Comparison of ENCODE assay signal across 9 mouse cellular contexts in genomic region chr4:117885994-117886393, GRCm38 (mm10). TPM values are rescaled to one million over a fixed set of nuclear protein-coding genes. Genes with fewer than 3 reads are reported as not detected.
A peak's percentile ranks its signal among the peaks of the same experiment; 100 is the strongest.
DNase-seq lines count a peak whose midpoint lies in the region; ATAC-seq and TF ChIP-seq lines count a peak whose summit lies in the region.
"Had no signal": no experiment of that assay in that cellular context is flagged by ENCODE, and none has a peak within 500 bp of the region (broad histone marks: within the 10 kb centered on the region; RNA-seq: fewer than 3 reads in every experiment).

No protein-coding gene starts in this region.

- H3K27ac ChIP-seq in gastrocnemius, adult 2 months, result no peak overlapping the region
- no peak overlapping the region for H3K27ac ChIP-seq in forebrain, embryonic 14.5 days (ENCODE audit: low read depth, low read length)
- H3K27ac ChIP-seq in liver, embryonic 15.5 days (replicated peaks), result peak overlapping the region; percentile 91

- DNase-seq in gastrocnemius, adult 2 months, result no peak
- DNase-seq in gastrocnemius, postnatal 14 days, result no peak
- peak; percentile 50 for DNase-seq in 3T3-L1 (ENCODE audit: low read depth, low spot score)
- DNase-seq in forebrain, embryonic 14.5 days (ENCODE audit: low spot score), result no peak
- no peak for DNase-seq in left cerebral cortex, adult 8-10 months (ENCODE audit: low spot score in 2 of 2)
- no peak for DNase-seq in layer of hippocampus, postnatal 14 days (ENCODE audit: low spot score in 2 of 2)
- DNase-seq in right cerebral cortex, postnatal 36 days (ENCODE audit: low spot score in 2 of 2), result no peak

- peaks cover 38% of the 10 kb centered on the region for H3K36me3 ChIP-seq in forebrain, embryonic 14.5 days (ENCODE audit: control insufficient read depth, insufficient read depth, low read length)
- H3K36me3 ChIP-seq in liver, embryonic 15.5 days (replicated peaks), result peaks cover 36% of the 10 kb centered on the region

- peaks cover 22% of the 10 kb centered on the region for H3K4me1 ChIP-seq in forebrain, embryonic 14.5 days (ENCODE audit: control insufficient read depth, insufficient read depth, low read length)
- peaks cover 61% of the 10 kb centered on the region for H3K4me1 ChIP-seq in liver, embryonic 15.5 days (replicated peaks)

- no peaks in the 10 kb centered on the region for H3K27me3 ChIP-seq in forebrain, embryonic 14.5 days (replicated peaks; ENCODE audit: control insufficient read depth, insufficient read depth, low read length)
- peaks cover 38% of the 10 kb centered on the region for H3K27me3 ChIP-seq in liver, embryonic 15.5 days

- TF ChIP-seq CTCF in gastrocnemius, adult 2 months (IDR thresholded peaks at IDR 0.05), result no peak

- intact Hi-C loops in gastrocnemius, adult 2 months (cut with DNase I), result no loop called here
- intact Hi-C loops in gastrocnemius, postnatal 14 days (cut with DNase I; ENCODE audit: low total_unique reads), result no loop called here

- WGBS in forebrain, embryonic 14.5 days, result 81% methylated on average over 9 of the region's 9 CpGs
- WGBS in liver, embryonic 15.5 days (ENCODE audit: insufficient replicate concordance), result 67% methylated on average over 9 of the region's 9 CpGs

- no peaks in the 10 kb centered on the region for H3K9me3 ChIP-seq in forebrain, embryonic 14.5 days (replicated peaks; ENCODE audit: control insufficient read depth, low read length)
- H3K9me3 ChIP-seq in liver, embryonic 15.5 days (replicated peaks), result no peaks in the 10 kb centered on the region

- H3K9ac ChIP-seq in forebrain, embryonic 14.5 days (ENCODE audit: low read length), result peak overlapping the region; percentile 82
- H3K9ac ChIP-seq in liver, embryonic 15.5 days, result peak overlapping the region; percentile 94

- H3K4me2 ChIP-seq in forebrain, embryonic 14.5 days (ENCODE audit: low read length), result peak overlapping the region; percentile 95
- H3K4me2 ChIP-seq in liver, embryonic 15.5 days, result peak overlapping the region; percentile 91

- H3K4me3 ChIP-seq in gastrocnemius, adult 2 months, result peak overlapping the region; percentile 94
- H3K4me3 ChIP-seq in forebrain, embryonic 14.5 days (ENCODE audit: low read depth, low read length), result peak overlapping the region; percentile 89
- H3K4me3 ChIP-seq in liver, embryonic 15.5 days (replicated peaks), result peak overlapping the region; percentile 86

- ATAC-seq in forebrain, embryonic 14.5 days, result no peak
- ATAC-seq in liver, embryonic 15.5 days (ENCODE audit: insufficient read depth), result no peak
- ATAC-seq: CD4-positive, CD25-positive, alpha-beta regulatory T cell, adult 4 months had no signal

RNA-seq across cellular contexts. Expression of gene Atp6v0b, which starts 1.1 kb away (rescaled TPM):
- 10 to 100 TPM; 81.4 to 83.9 TPM for total RNA-seq in gastrocnemius, adult 2 months (2021)
- total RNA-seq in gastrocnemius, postnatal 14 days (2021), result 10 to 100 TPM; 55.4 to 57.6 TPM
- polyA plus RNA-seq in forebrain, embryonic 14.5 days (2014; fragmentation: Nextera tagmentation; extraction: Ambion mirVana), result 483 and 520 TPM in 2 replicates
- polyA plus RNA-seq in liver, embryonic 15.5 days (2015; fragmentation: Nextera tagmentation; extraction: Ambion mirVana), result 168 and 195 TPM in 2 replicates
- 100 to 1,000 TPM; 386 to 441 (median 416) TPM for total RNA-seq in left cerebral cortex, adult 8-10 months (2022)
- 100 to 1,000 TPM; 433 TPM for total RNA-seq in layer of hippocampus, postnatal 14 days (2021)

RNA-seq across cellular contexts. Expression of gene B4galt2, which starts 2.7 kb away (rescaled TPM):
- total RNA-seq in gastrocnemius, adult 2 months (2021), result 1 to 10 TPM; 1.4 to 2.2 TPM
- 1 to 10 TPM; 6.5 to 8.1 TPM for total RNA-seq in gastrocnemius, postnatal 14 days (2021)
- 49.1 and 50.6 TPM in 2 replicates for polyA plus RNA-seq in forebrain, embryonic 14.5 days (2014; fragmentation: Nextera tagmentation; extraction: Ambion mirVana)
- polyA plus RNA-seq in liver, embryonic 15.5 days (2015; fragmentation: Nextera tagmentation; extraction: Ambion mirVana), result 1.0 and 1.4 TPM in 2 replicates
- 10 to 100 TPM; 73.0 to 85.0 (median 79.7) TPM for total RNA-seq in left cerebral cortex, adult 8-10 months (2022)
- total RNA-seq in layer of hippocampus, postnatal 14 days (2021), result 10 to 100 TPM; 94.4 to 99.7 TPM
- polyA plus RNA-seq: CD4-positive, CD25-positive, alpha-beta regulatory T cell, adult 4 months had no signal

RNA-seq across cellular contexts. Expression of gene Dph2, which starts 5.8 kb away (rescaled TPM):
- total RNA-seq in gastrocnemius, adult 2 months (2021), result 1 to 10 TPM; 2.4 to 3.2 TPM
- total RNA-seq in gastrocnemius, postnatal 14 days (2021), result 1 to 10 TPM; 2.6 to 2.7 TPM
- 26.8 and 31.9 TPM in 2 replicates for polyA plus RNA-seq in forebrain, embryonic 14.5 days (2014; fragmentation: Nextera tagmentation; extraction: Ambion mirVana)
- polyA plus RNA-seq in liver, embryonic 15.5 days (2015; fragmentation: Nextera tagmentation; extraction: Ambion mirVana), result 5.9 and 6.9 TPM in 2 replicates
- 10 to 100 TPM in 2 of 4 experiments, 1 to 10 TPM in 2; 9.5 to 12.0 (median 10.7) TPM for total RNA-seq in left cerebral cortex, adult 8-10 months (2022)
- 10 to 100 TPM; 10.0 to 10.2 TPM for total RNA-seq in layer of hippocampus, postnatal 14 days (2021)

RNA-seq across cellular contexts. Expression of gene Ccdc24, which starts 13.6 kb away (rescaled TPM):
- total RNA-seq in gastrocnemius, adult 2 months (2021), result under 1 TPM in 1 of 2 experiments, not detected in 1; 0.08 TPM
- under 1 TPM; 0.39 to 0.47 TPM for total RNA-seq in gastrocnemius, postnatal 14 days (2021)
- polyA plus RNA-seq in forebrain, embryonic 14.5 days (2014; fragmentation: Nextera tagmentation; extraction: Ambion mirVana), result 1.5 and 1.6 TPM in 2 replicates
- 1.2 TPM in 2 replicates for polyA plus RNA-seq in liver, embryonic 15.5 days (2015; fragmentation: Nextera tagmentation; extraction: Ambion mirVana)
- total RNA-seq in left cerebral cortex, adult 8-10 months (2022), result under 1 TPM; 0.33 to 0.94 (median 0.67) TPM
- total RNA-seq in layer of hippocampus, postnatal 14 days (2021), result 1 to 10 TPM in 1 of 2 experiments, under 1 TPM in 1; 0.85 to 1.5 TPM
- polyA plus RNA-seq: CD4-positive, CD25-positive, alpha-beta regulatory T cell, adult 4 months had no signal

RNA-seq across cellular contexts. Expression of gene Ipo13, which starts 28.8 kb away (rescaled TPM):
- total RNA-seq in gastrocnemius, adult 2 months (2021), result 100 to 1,000 TPM; 267 to 281 TPM
- 100 to 1,000 TPM; 141 to 204 TPM for total RNA-seq in gastrocnemius, postnatal 14 days (2021)
- 64.1 and 66.2 TPM in 2 replicates for polyA plus RNA-seq in forebrain, embryonic 14.5 days (2014; fragmentation: Nextera tagmentation; extraction: Ambion mirVana)
- polyA plus RNA-seq in liver, embryonic 15.5 days (2015; fragmentation: Nextera tagmentation; extraction: Ambion mirVana), result 19.4 and 21.4 TPM in 2 replicates
- total RNA-seq in left cerebral cortex, adult 8-10 months (2022), result 100 to 1,000 TPM; 122 to 133 (median 124) TPM
- total RNA-seq in layer of hippocampus, postnatal 14 days (2021), result 100 to 1,000 TPM; 124 to 131 TPM

Comparison
In these comparisons a context has a peak if more than half of its experiments do, and no peak if none do; other contexts are left out.
1. RNA of gene Atp6v0b, which starts 1.1 kb away (total RNA-seq): 386 to 441 TPM in left cerebral cortex, adult 8-10 months and 433 TPM in layer of hippocampus, postnatal 14 days; 81.4 to 83.9 TPM in gastrocnemius, adult 2 months and 55.4 to 57.6 TPM in gastrocnemius, postnatal 14 days; every median in the first group is over 4 times any median in the second.
2. RNA of gene B4galt2, which starts 2.7 kb away (total RNA-seq): 94.4 to 99.7 TPM in layer of hippocampus, postnatal 14 days and 73.0 to 85.0 TPM in left cerebral cortex, adult 8-10 months; 6.5 to 8.1 TPM in gastrocnemius, postnatal 14 days and 1.4 to 2.2 TPM in gastrocnemius, adult 2 months; every median in the first group is over 4 times any median in the second.
3. Peak in every context shown above with its lines, with median percentiles within 50 percentile points of each other: H3K4me3 ChIP-seq.